Mouse (Mus musculus) adrenal gland, postnatal 14 days (tissue): ENCODE data around the gene Dnmt3a. TPM values are rescaled to one million over a fixed set of nuclear protein-coding genes. Genes with fewer than 3 reads are reported as not detected.

Experiments used
- DNase-seq: peaks from one replicate; pipeline ENCODE4 v3.0.0; 2021; ENCODE audit warnings: mixed read lengths
- total RNA-seq: library from RNA; stranded (reverse); gene quantifications from 2 replicates; pipeline ENCODE4 v1.2.3, GENCODE M21; 2021

Gene Dnmt3a
- total RNA-seq, 1 experiment from 2014 or later: 95.6 TPM

GRCm38 (mm10) chr12:3884892-3885493, 79.2 kb downstream of the Dnmt3a start:
- DNase-seq: no peak

GRCm38 (mm10) chr12:3886601-3887000, 80.8 kb downstream of the Dnmt3a start:
- no peak for DNase-seq

GRCm38 (mm10) chr12:3887515-3888325, 81.9 kb downstream of the Dnmt3a start:
- DNase-seq: no peak

- no peak for DNase-seq
Measured at GRCm38 (mm10) chr12:3889875-3890635, 84.2 kb downstream of the Dnmt3a start.

GRCm38 (mm10) chr12:3890753-3891751, 85.2 kb downstream of the Dnmt3a start:
- peak; percentile 73 for DNase-seq

GRCm38 (mm10) chr12:3891779-3892239, 86.0 kb downstream of the Dnmt3a start:
- DNase-seq: peak; percentile 65

GRCm38 (mm10) chr12:3892240-3893059, 86.6 kb downstream of the Dnmt3a start:
- no peak for DNase-seq

- DNase-seq: no peak
Measured at GRCm38 (mm10) chr12:3893335-3893734, 87.5 kb downstream of the Dnmt3a start.

GRCm38 (mm10) chr12:3894525-3894924, 88.7 kb downstream of the Dnmt3a start:
- DNase-seq: no peak

- no peak for DNase-seq
Measured at GRCm38 (mm10) chr12:3897057-3897545, 91.3 kb downstream of the Dnmt3a start.

- peak; percentile 32 for DNase-seq
Measured at GRCm38 (mm10) chr12:3898811-3899210, 93.0 kb downstream of the Dnmt3a start.

- no peak for DNase-seq
Measured at GRCm38 (mm10) chr12:3905436-3905835, 99.6 kb downstream of the Dnmt3a start.

GRCm38 (mm10) chr12:3906308-3906707, 100.5 kb downstream of the Dnmt3a start:
- no peak for DNase-seq

GRCm38 (mm10) chr12:3907008-3907407, 101.2 kb downstream of the Dnmt3a start:
- DNase-seq: no peak

GRCm38 (mm10) chr12:3907418-3907817, 101.6 kb downstream of the Dnmt3a start:
- DNase-seq: no peak

GRCm38 (mm10) chr12:3910466-3911093, 104.8 kb downstream of the Dnmt3a start:
- DNase-seq: no peak

GRCm38 (mm10) chr12:3911831-3912348, 106.1 kb downstream of the Dnmt3a start:
- DNase-seq: no peak

- DNase-seq: no peak
Measured at GRCm38 (mm10) chr12:3915852-3916251, 110.0 kb downstream of the Dnmt3a start.

- no peak for DNase-seq
Measured at GRCm38 (mm10) chr12:3917668-3918341, 112.0 kb downstream of the Dnmt3a start.
